Mouse (Mus musculus) CH12.LX (cell line): Measurements from ENCODE around the gene AC170998.1. TPM values are rescaled to one million over a fixed set of nuclear protein-coding genes. Genes with fewer than 3 reads are reported as not detected.
A peak's percentile ranks its signal among the peaks of the same experiment; 100 is the strongest.

Experiments
- DNase-seq: peaks from one replicate; pipeline ENCODE4 v3.0.0-alpha.2; 2013; ENCODE audit errors: extremely low read depth
- H3K27ac ChIP-seq: 2 replicates; pipeline ENCODE4 v1.5.1; 2012; ENCODE audit warnings: low read depth, mild to moderate bottlenecking, control low read depth, moderate library complexity; ENCODE audit not compliant: insufficient read depth
- H3K27me3 ChIP-seq: replicated peaks from 2 replicates; pipeline ENCODE3; 2012; ENCODE audit warnings: inconsistent platforms
- H3K36me3 ChIP-seq, 2 experiments: replicated peaks in 1 of 2; 2 replicates each; pipeline versions ENCODE3 to v1.6.1; 2012; ENCODE audit warnings: inconsistent platforms in 1 of 2, low read length in 1 of 2, mild to moderate bottlenecking in 1 of 2, mixed read lengths in 1 of 2, moderate library complexity in 1 of 2; ENCODE audit not compliant: control insufficient read depth in 1 of 2, insufficient read depth in 1 of 2
- H3K4me1 ChIP-seq, 2 experiments: 2 replicates each; pipeline ENCODE4 v1.6.1; 2012; ENCODE audit warnings: inconsistent platforms in 1 of 2, moderate library complexity in 1 of 2; ENCODE audit not compliant: insufficient read depth in 2 of 2, control insufficient read depth in 1 of 2
- H3K4me2 ChIP-seq: 2 replicates; pipeline ENCODE4 v1.6.1; 2012; ENCODE audit warnings: low read depth, mild to moderate bottlenecking, control low read depth; ENCODE audit not compliant: poor library complexity, insufficient read depth, severe bottlenecking
- H3K4me3 ChIP-seq, 3 experiments: fragments of 150-350 bp in 1 of 3; sonication (generic) in 1 of 3; replicated peaks in 1 of 3; 2 replicates each; pipeline versions ENCODE3 to v1.5.1; 2011 to 2012; ENCODE audit warnings: low read depth in 2 of 3, low read length in 2 of 3, mild to moderate bottlenecking in 2 of 3, moderate library complexity in 2 of 3, control low read depth in 1 of 3, improper control_type of control experiment in 1 of 3, inconsistent platforms in 1 of 3, mixed read lengths in 1 of 3; ENCODE audit not compliant: poor library complexity in 1 of 3
- H3K79me2 ChIP-seq: replicated peaks from 2 replicates; pipeline ENCODE4 v1.6.1; 2012; ENCODE audit warnings: mild to moderate bottlenecking, moderate library complexity; ENCODE audit not compliant: control insufficient read depth, poor library complexity, insufficient read depth, severe bottlenecking; ENCODE audit errors: extremely low read depth
- H3K9ac ChIP-seq: 2 replicates; pipeline ENCODE4 v1.6.1; 2012; ENCODE audit warnings: low read depth, mild to moderate bottlenecking, control low read depth, moderate library complexity; ENCODE audit not compliant: insufficient read depth
- H3K9me3 ChIP-seq: replicated peaks from 2 replicates; pipeline ENCODE3; 2012; ENCODE audit warnings: low read length, inconsistent platforms, mixed read lengths
- CHD1 ChIP-seq: IDR thresholded peaks from 2 replicates; pipeline ENCODE4 v1.6.1; 2012; ENCODE audit warnings: low read depth, low read length, improper control_type of control experiment, inconsistent platforms
- E2F4 ChIP-seq: IDR thresholded peaks from 2 replicates; pipeline ENCODE4 v1.6.1; 2011; ENCODE audit warnings: low read depth, low read length, improper control_type of control experiment; ENCODE audit not compliant: insufficient replicate concordance
- ELF1 ChIP-seq: IDR thresholded peaks from 2 replicates; pipeline ENCODE4 v1.6.1; 2014; ENCODE audit warnings: low read depth, mild to moderate bottlenecking, inconsistent platforms, low read length, improper control_type of control experiment
- EP300 ChIP-seq: IDR thresholded peaks from 2 replicates; pipeline ENCODE4 v1.6.1; 2011; ENCODE audit warnings: low read length, improper control_type of control experiment
- ETS1 ChIP-seq: conservative IDR thresholded peaks from 2 replicates; pipeline ENCODE4 v1.6.1; 2012; ENCODE audit warnings: low read depth, mild to moderate bottlenecking, inconsistent platforms, low read length, improper control_type of control experiment, moderate library complexity
- GABPA ChIP-seq: IDR thresholded peaks from 2 replicates; pipeline ENCODE4 v1.6.1; 2012; ENCODE audit warnings: low read depth, low read length, improper control_type of control experiment, inconsistent platforms; ENCODE audit not compliant: insufficient replicate concordance
- HCFC1 ChIP-seq: IDR thresholded peaks from 2 replicates; pipeline ENCODE4 v1.6.1; 2012; ENCODE audit warnings: low read depth, mild to moderate bottlenecking, inconsistent platforms, low read length, improper control_type of control experiment
- IRF4 ChIP-seq: IDR thresholded peaks from 2 replicates; pipeline ENCODE4 v1.6.1; 2014; ENCODE audit warnings: low read depth, mild to moderate bottlenecking, inconsistent platforms, low read length, improper control_type of control experiment
- MAFK ChIP-seq: IDR thresholded peaks from 2 replicates; pipeline ENCODE4 v1.6.1; 2011; ENCODE audit warnings: low read length, improper control_type of control experiment; ENCODE audit not compliant: insufficient replicate concordance
- MAX ChIP-seq: IDR thresholded peaks from 2 replicates; pipeline ENCODE4 v1.6.1; 2011; ENCODE audit warnings: low read length, improper control_type of control experiment
- MEF2A ChIP-seq: IDR thresholded peaks from 2 replicates; pipeline ENCODE4 v1.6.1; 2014; ENCODE audit warnings: low read depth, mild to moderate bottlenecking, inconsistent platforms, low read length, improper control_type of control experiment, borderline replicate concordance
- MXI1 ChIP-seq: IDR thresholded peaks from 2 replicates; pipeline ENCODE4 v1.6.1; 2011; ENCODE audit warnings: mild to moderate bottlenecking, low read depth, low read length, improper control_type of control experiment
- PAX5 ChIP-seq: IDR thresholded peaks from 2 replicates; pipeline ENCODE4 v1.6.1; 2012; ENCODE audit warnings: low read length, inconsistent platforms, mixed read lengths
- TBP ChIP-seq: conservative IDR thresholded peaks from 2 replicates; pipeline ENCODE4 v1.6.1; 2011; ENCODE audit warnings: low read depth, low read length, improper control_type of control experiment
- TCF12 ChIP-seq: IDR thresholded peaks from 2 replicates; pipeline ENCODE4 v1.6.1; 2014; ENCODE audit warnings: low read depth, mild to moderate bottlenecking, inconsistent platforms, low read length, improper control_type of control experiment
- UBTF ChIP-seq: IDR thresholded peaks from 2 replicates; pipeline ENCODE4 v1.6.1; 2012; ENCODE audit warnings: low read depth, mild to moderate bottlenecking, inconsistent platforms, low read length, improper control_type of control experiment, moderate library complexity
- dilution Hi-C: fragments of 300-500 bp; cut with MboI; formaldehyde crosslinking; loops from 2 replicates; pipeline ENCODE4 v1.14.3; 2020; ENCODE audit warnings: low sequenced_read_pairs; ENCODE audit not compliant: extremely low pct_unique_long_range_greater_than_20kb, extremely low pct_ligation_motif_present
- in situ Hi-C: fragments of 300-500 bp; cut with MboI; formaldehyde crosslinking; loops from 3 replicates; pipeline ENCODE4 v1.14.3; 2019; ENCODE audit warnings: low sequenced_read_pairs, low pct_ligation_motif_present, low pct_unique_long_range_greater_than_20kb, mixed read lengths
- polyA plus RNA-seq: library from polyadenylated mRNA; unstranded; fragments of >175 nt; gene quantifications from 2 replicates; pipeline ENCODE4 v1.2.1, GENCODE M21; 2012; ENCODE audit warnings: low read depth; ENCODE audit not compliant: insufficient read length
- total RNA-seq, 2 experiments: library from RNA; depleted of rRNA; stranded (reverse); fragments of 300-350 nt in 1 of 2; fragments of >200 nt in 1 of 2; gene quantifications; 2 replicates each; pipeline ENCODE4 v1.2.3; 2012 to 2014

AC170998.1 gene
- total and polyA plus RNA-seq, 3 experiments = 0.38 TPM; not detected in 2

DNA sequence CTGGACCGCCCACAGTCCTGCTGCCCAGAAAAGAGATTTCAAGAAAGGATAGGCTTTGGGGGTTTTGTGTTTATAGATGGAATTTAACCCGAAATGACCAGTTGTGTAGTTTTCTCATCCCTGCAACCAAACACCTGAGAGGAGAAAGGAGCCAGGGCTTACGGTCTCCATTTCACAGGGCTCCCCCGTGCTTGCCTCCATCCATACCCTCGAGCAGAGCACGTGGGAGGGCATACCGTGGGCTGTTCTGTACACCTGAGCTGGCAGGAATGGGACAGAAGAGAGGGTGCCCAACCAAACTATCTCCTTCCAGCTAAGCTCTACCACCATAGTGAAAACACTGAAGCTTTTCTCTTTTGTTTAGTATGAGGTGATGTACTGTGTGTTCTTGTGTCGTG is 15.6 kb upstream of the AC170998.1 start:
- H3K4me3 ChIP-seq = peak overlapping the region in 2 of 3 experiments; percentile 8 to 30
- H3K79me2 ChIP-seq = peaks cover 12% of the 10 kb centered on the region; the same call in 1 of the 2 replicates
- dilution Hi-C loops (no loop called here), in situ Hi-C loops (no loop called here)
- H3K4me1 ChIP-seq = peaks cover 16 to 73% of the 10 kb centered on the region in 2 experiments
- DNase-seq = no peak
- TF ChIP-seq PAX5 = no peak
- no peak for TF ChIP-seq CHD1
- TF ChIP-seq GABPA = no peak
- no peak for TF ChIP-seq ETS1
- no peak for TF ChIP-seq E2F4
- no peak for TF ChIP-seq UBTF
- no peak for TF ChIP-seq ELF1
- 0 out of 2 replicates have a peak, but pooled peaks have one; percentile 4 for TF ChIP-seq MEF2A
- peak; percentile 51; the same call in 1 of the 2 replicates for TF ChIP-seq MAX
- peak; percentile 29 for TF ChIP-seq MXI1
- no peak for TF ChIP-seq EP300
- no peak for TF ChIP-seq HCFC1
- no peak for TF ChIP-seq IRF4
- TF ChIP-seq TCF12 = no peak
- H3K9me3 ChIP-seq = peaks cover 3% of the 10 kb centered on the region
- H3K27ac ChIP-seq = peak overlapping the region; percentile 75
- H3K27me3 ChIP-seq = no peaks in the 10 kb centered on the region
- peak overlapping the region; percentile 25; the same call in 1 of the 2 replicates for H3K9ac ChIP-seq
- H3K4me2 ChIP-seq = peak overlapping the region; percentile 78; the same call in 1 of the 2 replicates
- H3K36me3 ChIP-seq = peaks cover 14 to 35% of the 10 kb centered on the region in 2 experiments

DNA sequence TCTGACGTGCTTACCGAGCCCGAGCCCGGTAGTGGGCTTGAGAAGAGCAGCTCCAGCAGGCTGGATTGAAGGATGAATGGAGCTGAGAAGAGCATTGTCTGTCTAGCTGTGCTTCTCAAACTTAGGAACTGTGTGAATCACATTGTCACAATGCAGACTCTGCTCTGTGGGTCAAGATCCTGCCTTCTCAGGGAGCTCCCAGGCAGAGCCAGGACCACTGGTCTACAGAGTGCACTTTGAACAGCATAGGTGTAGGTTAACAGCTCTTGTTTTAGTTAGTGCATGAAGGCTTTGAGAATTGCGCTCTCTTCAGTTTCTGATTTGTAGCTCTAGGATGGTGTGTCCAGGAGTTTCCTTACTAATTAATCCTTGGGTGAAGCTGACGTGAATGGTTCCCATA is 14.6 kb upstream of the AC170998.1 start:
- H3K36me3 ChIP-seq = peaks cover 23 to 39% of the 10 kb centered on the region in 2 experiments
- in situ Hi-C loops = no loop called here

More for the DNA sequence above, 14.6 kb upstream of the AC170998.1 start:
- H3K9me3 ChIP-seq = peaks cover 3% of the 10 kb centered on the region
- H3K79me2 ChIP-seq = peaks cover 12% of the 10 kb centered on the region; the same call in 1 of the 2 replicates
- no peak overlapping the region for H3K4me2 ChIP-seq
- no peak overlapping the region for H3K9ac ChIP-seq
- TF ChIP-seq ELF1 (no peak), IRF4 (no peak), TBP (no peak), EP300 (no peak), MAFK (no peak)
- dilution Hi-C loops = no loop called here
- peaks cover 16 to 68% of the 10 kb centered on the region in 2 experiments for H3K4me1 ChIP-seq
- DNase-seq = no peak
- no peak overlapping the region for H3K27ac ChIP-seq
- H3K27me3 ChIP-seq = no peaks in the 10 kb centered on the region
- no peak overlapping the region for H3K4me3 ChIP-seq
